Mouse (Mus musculus): ENCODE results near the gene Cdyl2.

Cdyl2 gene

DNA sequence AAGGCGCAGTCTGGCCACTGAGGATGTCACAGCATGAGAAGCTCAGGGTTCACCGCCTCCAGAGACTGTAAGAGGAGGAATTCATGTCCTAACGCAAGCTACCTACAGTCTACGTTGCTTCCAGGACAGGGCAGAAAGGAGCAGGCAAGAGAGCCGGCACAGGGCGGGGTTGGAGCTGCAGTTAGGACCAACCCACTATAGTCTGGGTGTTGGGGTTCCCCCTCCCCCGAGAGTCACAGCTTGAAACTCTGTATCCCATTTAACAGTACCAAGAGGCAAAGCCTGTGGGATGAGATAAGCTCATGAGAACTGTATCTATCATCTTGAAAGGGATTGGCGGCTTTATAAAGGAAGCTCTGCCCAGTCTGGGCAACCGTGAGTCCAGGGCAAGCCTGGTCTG lies 110.5 kb downstream of the Cdyl2 start:
- DNase-seq (ENCODE audit: low read depth, low spot score), result no peak

DNA sequence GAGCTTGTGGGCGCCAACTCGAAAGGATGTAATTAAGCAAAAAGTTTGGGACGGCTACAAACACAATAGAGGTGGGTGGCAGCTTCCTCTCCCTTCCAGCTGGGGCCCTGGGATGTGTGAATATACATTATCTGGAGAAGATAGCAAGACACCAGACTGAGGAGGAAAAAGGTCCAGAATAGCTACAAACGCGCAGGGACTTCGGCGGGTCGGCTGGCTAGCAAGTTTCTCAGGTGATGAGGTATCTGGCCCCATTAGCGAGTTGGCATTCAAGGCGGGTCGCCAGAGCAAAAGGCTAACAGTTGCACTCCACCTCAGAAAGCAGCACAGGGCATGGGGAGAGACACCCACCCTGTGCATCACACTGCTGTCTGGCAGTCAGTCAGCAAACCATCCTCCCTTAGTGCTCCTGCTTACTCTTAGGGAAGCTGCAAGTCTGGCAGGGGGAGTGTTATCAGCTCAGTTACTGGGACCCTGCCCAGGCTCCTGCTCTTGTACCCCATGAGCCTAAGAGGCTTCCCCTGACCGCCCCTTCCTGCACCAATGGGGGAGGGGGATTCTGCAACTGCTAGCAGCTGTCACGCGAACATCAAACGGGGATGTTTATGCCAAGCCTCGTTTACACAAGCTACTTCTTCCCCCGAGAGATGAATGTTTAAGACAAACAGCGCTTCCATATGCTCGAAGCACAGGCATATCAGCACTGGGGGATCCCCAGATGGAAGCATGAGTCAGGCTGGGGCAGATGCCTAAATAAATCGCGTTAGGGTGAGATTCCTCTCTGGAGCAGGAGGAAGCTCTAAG lies 111.4 kb downstream of the Cdyl2 start:
- no peak for DNase-seq (ENCODE audit: low read depth, low spot score)

DNA sequence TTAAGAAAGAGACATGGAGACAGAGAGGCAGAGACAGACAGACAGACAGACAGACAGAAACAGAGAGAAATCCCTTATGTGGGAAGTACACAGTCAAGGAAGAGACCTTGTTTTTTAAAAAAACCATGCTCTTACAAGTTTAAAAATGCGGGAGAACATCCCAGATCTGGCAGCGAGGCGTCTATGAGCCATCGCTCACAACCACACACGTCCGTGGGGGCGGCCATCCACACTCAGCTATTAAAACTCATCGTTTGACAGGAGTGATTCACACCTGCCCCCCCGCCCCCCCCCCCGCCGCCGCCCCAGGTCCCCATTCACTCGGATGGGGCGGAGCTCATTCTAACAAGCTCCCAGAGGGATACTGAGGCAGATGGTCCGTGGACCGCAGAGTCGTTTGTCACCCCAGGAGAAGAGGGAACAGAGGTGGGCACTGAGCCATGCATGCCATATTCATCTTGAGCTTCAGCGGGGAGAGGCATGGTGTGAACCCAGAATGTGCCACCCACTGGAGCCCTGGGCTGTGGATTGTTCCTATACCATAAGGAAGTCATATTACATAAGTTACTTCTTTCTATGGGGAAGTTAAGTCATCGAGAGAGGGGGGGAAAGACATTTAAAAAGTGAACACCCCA lies 113.0 kb downstream of the Cdyl2 start:
- no peak for DNase-seq (ENCODE audit: low read depth, low spot score)

DNA sequence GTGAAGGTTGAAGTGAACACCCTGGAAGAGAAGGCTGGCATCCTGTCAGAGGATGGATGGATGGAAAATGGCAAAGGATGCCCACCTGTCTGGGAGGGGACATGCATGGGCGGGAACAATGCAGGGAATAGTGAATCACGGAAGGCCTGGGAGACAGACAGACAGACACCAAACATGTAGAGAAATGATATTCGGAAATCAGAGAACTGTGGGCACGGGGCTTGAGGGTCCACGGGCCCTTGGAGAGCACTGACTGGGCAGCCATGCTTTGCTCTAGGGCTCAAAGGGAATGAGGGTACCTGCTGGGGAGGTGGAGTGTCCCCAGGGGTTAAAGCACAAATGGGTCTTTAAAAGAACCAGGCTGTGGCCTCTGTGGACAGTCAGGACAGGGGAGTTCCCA lies 113.6 kb downstream of the Cdyl2 start:
- DNase-seq (ENCODE audit: low read depth, low spot score), result no peak

DNA sequence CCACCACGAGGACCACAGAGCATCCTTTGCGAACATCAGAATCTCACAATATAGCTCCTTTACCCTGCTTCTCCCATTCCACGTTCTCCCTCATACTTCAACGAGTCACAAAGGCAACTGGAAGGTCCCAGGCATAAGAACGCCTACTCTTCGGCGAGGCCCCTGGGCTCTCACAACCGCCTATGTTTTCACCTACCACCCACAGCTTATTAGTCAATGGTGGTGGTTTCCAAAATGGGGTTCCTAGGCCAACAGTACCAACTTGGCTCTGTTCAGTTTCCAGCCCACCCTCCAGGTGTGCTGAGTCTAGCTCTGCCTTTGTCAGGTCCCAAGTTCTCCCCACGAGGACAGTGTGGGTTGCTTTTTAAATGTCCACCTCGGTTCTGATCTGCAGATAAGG lies 114.0 kb downstream of the Cdyl2 start:
- DNase-seq (ENCODE audit: low read depth, low spot score), result no peak

DNA sequence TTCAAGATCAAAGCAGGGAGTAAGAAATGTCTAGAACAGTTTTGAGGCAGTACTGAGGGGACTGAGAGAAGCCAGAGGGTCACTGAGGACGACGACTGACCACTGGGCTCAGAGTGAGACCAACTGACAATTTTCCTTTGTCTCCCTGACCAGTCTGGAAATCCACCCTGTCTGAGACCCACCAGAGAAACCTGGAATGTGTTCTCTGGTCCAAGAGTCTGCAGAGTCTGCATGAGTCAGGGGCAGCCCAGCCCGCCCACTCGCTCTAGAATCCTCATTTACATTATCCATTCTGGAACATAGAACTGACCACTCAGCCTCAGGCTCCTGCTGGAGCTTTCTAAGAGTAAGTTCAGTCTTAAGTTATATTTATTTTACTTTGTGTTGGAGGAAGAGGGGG lies 114.9 kb downstream of the Cdyl2 start:
- no peak for DNase-seq (ENCODE audit: low read depth, low spot score)

DNA sequence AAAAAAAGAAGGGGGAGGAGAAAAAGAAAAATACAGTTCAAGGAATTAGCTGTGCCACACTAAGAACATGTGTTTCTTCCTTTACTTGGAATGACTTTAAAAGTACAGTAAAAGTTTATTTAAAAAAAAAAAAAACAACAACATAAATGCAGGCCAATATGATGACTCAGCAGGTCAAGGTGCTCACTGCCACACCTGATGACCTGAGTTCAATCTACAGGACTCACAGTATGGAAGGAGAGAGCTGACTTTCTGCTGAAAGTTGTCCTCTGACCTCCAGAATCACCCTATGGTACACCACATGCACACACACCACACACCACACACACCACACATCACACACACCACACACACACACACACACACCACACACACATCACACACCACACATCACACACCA lies 116.4 kb downstream of the Cdyl2 start:
- no peak for DNase-seq (ENCODE audit: low read depth, low spot score)

DNA sequence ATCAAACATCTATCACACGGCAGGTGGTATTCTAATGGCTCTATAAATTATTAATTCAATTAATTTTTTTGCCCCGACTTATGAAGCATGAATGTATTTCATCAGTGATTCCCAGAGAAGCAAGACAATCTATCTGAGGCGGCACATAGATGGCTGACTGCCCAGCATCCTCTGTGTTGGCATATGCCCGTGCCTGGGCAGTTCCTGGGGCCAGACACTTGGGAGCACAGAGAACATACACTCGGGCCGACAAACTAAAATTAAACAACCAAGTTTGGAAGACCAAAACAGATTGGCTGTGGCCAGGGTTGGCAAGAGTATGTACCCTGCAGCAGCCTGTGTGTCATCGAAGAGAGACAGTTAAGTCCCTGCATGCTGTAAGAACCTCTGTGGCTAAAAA lies 117.9 kb downstream of the Cdyl2 start:
- DNase-seq (ENCODE audit: low read depth, low spot score), result no peak

DNA sequence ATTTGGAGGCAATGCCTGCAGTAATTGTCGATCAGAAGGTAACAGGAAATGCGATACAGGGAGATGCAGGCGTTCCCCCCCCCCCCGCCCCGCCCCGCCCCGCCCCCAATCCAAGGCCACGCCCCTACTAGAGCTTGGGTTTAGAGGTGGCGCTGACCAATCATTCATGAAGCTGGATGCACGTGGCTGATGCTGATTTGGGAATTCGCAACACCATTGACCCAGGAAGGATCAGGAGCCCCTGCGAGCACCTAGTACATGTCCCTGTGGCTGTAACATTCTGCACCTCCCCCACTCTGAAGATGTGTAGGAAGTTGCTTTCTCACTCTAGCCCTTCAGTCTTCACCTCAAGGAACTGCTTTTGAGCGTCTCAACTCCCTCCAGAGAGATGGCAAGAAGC lies 126.6 kb downstream of the Cdyl2 start:
- DNase-seq (ENCODE audit: low read depth, low spot score), result peak; percentile 90

DNA sequence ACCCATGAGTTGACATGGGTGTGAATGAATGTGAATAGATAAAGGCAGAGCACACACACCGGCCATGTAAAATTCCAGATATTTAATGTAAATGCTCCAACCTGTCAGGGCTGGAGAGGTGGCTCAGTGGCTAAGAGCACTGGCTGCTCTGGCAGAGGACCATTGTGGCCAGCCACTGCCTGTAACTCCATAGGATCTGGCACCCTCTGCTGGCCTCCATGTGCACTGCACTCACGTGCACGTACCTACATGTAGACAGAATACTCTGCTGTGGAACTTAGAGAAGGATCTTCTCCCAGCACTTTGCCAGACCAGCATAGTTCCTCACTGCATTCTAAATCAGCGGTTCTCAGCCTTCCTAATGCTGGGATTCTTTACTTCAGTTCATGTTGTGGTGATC lies 130.0 kb downstream of the Cdyl2 start:
- peak; percentile 65 for DNase-seq (ENCODE audit: low read depth, low spot score)

DNA sequence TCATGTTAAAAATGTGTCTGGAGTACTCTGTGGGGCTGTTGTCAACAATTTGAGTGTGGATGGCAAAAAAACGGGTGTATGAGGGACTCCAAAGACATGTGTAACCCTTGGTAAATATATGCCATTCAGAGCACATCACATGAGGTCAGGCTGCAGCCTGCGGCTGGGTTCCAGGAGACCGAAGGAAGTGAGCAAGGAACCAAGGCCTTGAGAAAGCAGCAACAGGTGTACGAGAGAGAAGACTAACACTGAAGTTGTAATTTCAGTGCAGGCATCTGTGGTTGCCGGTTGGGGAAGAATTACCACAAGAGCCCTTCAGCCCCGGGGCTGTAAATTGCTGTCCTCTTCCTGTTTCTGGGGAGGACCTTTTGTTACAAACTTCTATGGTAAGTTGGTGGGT lies 133.1 kb downstream of the Cdyl2 start:
- DNase-seq (ENCODE audit: low read depth, low spot score), result no peak

DNA sequence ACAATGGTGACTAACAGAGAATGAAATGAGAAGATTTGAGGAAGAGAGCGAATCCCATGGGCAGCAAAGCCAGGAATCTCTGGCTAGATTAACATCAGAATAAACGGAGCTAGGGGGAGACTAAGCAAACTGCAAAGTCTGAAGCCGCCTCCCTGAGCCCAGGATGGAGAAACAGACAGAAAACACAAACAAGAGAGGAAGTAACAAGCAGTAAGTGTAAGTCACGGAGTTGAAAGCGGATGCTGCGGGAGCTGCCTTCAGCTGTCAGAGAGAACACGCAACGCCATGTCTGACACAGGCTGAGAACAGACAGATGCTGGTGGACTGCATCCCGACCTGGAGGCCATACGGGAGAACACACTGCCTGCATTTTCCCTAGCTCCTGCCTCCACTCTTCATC lies 141.6 kb downstream of the Cdyl2 start:
- DNase-seq (ENCODE audit: low read depth, low spot score), result peak; percentile 69

DNA sequence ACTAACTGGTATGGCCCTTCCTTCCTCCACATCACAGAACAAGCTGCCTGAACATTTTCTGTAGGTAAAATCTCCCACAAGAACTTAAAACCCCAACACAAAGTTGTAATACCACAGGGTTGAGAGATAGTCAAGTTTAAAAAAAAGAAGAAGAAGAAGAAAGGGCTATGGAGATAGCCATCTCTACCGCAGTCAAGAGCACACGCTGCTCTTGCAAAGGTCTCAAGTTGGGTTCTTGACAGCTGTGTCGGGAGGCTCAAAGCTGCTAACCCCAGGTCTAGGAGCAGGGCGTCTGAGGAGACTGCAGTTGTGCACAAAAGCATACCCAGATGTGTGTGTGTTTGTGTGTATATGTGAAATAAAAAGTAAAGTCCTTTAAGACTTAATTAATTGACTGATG lies 142.2 kb downstream of the Cdyl2 start:
- DNase-seq (ENCODE audit: low read depth, low spot score), result no peak

DNA sequence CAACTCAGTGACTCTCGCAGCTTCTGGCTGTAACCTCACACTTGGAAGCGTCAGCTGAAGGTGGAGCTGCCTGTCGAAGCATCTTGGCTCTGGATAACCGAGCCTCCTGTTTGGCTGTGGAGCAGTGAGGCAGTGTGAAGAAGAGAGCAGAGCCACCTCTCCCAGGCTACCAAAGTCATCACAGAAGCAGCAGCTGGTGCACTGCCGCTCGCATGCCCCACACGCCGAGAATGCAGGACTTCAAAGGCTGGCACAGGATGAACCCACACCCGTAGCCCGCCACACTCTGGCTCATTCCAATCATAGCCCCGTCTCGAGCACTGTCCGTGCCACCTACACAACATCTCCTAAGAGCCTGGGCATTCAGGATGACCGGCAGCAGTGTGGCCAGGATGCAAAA lies 142.7 kb downstream of the Cdyl2 start:
- DNase-seq (ENCODE audit: low read depth, low spot score), result no peak

DNA sequence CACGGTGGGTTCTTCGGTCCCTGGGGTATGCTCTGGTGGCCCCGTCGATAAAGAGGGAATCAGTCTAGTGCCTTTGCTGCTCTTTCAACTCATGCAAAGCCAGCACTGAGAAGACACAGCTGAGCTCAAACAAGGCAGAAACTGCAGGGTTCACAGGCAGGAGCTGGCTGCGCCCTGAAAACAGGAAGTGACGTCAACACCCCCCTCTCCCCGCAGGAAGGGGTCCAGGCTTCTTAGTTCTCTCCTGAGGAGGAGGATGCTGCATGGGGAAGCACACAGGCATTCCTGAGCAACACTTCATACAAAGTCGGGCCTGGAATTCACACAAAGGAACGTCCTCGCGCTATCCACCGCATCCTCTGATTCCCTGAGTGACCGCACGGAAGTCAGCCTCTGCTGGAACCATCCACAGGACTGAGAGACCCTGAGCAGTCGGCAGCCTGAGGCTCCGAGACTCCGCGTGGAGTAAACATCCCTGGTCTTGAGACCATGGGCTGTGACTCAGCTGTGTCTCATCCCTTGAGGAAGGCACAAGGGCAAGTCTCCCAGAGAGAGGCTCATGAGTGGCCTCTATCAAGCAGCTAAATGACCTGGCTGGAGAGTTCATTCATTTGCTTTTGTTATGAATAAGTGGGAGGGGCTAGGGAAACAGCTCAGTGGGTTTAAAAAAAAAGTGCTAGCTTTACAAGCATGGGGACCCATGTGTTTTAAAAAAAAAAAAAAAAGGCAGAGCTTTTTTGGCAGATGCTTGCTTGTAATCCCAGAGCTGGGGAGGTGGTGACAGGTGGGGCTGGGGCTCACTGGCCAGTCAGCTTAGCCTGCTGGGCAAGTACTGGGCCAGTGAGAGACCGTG lies 144.9 kb downstream of the Cdyl2 start:
- peak; percentile 80 for DNase-seq (ENCODE audit: low read depth, low spot score)

DNA sequence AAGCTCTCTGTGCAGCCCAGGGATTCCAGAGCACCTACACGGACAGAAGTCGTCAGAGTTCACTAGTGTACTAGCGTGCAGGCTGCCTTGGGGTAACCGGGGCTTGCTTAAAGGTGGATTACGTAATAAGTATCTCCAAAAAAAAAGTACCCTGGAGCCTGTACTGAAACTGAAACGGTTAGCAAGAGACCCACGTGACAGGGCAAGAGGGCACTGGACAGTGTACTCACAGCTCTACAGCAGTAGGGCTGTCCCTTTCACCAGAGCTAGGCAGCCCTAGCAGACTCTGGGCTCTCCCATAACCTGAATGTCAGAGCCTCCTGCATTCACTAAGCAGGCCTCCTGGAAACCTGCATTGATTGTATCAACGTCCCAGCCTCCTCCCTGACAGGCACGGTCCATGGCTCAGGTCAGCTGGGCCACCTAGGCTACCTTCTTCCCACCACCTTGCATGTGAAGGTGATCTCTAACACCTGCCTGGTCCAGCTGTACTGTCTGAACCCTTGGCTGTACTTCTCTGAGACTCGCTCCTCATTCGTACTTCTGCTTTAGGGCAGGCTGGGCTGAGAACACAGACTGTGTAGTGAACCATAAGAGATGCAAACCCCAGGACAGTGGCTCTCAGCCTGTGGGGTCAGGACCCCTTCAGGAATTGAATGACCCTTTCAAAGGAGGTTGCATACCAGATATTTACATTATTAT lies 151.3 kb downstream of the Cdyl2 start:
- no peak for DNase-seq (ENCODE audit: low read depth, low spot score)

DNA sequence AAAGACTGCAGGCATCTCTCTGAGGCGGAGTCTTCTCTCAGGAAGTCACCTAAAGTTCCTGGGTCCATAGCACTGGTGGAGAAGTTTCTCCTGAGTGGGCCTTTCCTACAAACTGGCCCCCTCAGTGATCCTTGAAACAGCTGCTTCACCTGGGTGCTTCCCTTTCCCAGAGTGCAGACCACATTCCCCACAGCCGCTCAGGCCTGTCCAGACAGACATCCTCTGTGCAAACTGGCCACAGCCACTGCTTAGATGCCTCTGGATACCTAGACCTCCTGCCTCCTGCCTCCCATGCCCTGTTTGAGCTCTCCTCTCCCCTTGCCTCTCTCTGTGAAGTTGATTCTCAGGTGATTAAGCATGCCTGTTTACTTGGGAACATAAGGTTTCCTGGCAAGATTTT lies 156.1 kb downstream of the Cdyl2 start:
- DNase-seq (ENCODE audit: low read depth, low spot score), result no peak

DNA sequence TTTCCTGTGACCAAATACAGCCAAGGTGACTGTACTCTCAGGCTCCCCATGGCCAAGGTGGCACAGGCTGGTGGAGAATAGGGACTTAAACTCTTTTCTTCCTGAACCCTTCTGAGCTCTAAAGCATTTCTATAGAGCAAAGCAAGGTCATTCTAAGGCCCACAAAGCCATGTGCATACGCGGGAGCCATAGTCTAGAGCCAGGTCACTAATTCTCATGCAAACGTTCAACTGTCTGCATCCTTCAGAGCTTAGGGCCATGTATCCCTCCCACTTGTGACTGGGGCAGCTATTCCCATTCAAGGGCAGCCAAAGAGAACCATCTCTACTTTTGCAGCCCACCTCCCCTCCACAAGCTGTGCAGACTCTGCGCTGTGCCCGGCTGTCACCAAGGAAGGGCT lies 159.7 kb downstream of the Cdyl2 start:
- DNase-seq (ENCODE audit: low read depth, low spot score), result peak; percentile 69

DNA sequence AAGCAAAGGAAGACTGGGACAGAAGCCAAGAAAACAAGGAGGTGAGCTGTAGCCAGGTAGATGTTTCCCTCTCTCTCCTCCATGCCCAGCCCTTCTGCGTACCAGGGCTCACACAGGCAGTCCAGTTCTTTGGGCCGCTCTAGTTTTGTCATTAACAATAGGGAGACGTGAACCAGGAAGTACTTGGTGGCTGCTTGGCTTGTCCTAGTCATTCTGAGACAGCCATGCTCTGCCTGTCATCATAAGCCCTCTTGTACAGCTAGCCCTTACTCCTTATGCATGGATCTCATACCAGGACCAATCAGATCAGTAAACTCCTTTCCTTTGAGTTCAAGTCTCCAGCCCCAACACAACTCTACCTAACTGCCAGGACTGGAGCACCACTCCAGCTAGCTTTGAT lies 180.0 kb downstream of the Cdyl2 start:
- no peak for DNase-seq (ENCODE audit: low read depth, low spot score)

DNA sequence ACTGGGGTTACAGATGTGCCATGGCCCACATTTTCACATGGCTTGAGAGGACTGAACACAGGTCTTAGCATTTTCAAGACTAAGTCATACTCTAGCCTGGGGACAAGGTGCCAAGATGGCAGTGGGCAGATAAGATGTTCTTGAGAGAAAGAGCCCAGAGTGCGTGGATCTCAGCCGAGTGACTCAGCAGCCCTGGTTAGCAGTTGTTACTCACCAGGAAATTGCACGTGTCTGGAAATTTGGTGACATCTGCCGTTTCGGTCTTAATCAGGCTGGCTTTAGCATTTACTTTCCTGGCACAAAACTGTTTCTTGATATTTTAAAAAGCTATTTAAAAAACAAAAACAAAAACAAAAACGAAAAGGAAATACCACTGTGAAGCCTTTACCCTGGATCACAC lies 180.5 kb downstream of the Cdyl2 start:
- DNase-seq (ENCODE audit: low read depth, low spot score), result no peak

DNA sequence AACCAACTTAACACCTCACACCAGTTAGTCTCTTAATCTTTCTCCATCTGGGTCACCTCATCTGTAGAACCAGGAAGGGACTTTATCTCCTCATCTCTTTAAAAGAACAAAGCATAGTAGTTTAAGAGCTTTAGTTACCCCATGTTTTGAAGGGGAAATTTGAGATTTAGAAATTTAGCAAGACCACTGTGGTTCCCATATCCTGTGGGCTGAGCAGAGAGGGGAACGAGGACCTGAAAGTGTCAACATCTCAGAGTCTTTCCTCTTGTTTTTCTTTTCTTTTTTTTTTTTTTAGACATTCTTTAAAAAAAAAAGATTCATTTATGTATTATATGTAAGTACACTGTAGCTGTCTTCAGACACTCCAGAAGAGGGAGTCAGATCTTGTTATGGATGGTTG lies 189.4 kb downstream of the Cdyl2 start:
- DNase-seq (ENCODE audit: low read depth, low spot score), result no peak

DNA sequence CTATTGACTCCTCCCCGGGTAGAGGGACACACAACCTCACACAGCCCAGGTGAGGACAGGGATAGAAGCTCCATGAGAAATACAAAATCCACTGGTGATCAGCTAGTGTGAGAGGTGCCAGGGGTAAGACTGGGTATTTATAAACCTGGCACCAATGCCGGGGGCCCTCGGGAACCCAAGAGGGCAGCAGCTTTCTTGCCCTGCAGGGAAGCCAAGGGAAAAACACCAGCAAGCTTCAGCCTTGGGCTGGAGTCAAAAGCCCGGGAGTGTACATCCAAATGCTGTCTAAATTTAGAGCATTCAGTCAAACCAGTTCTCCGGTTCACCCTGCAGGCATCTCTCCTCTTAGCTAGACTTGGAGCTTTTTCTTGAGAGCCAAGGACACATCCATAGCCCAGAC lies 189.9 kb downstream of the Cdyl2 start:
- no peak for DNase-seq (ENCODE audit: low read depth, low spot score)

Data from R1 (cell line).